Mouse (Mus musculus) G1E (cell line): ENCODE measurements around the gene Pole2. TPM values are rescaled to one million over a fixed set of nuclear protein-coding genes. Genes with fewer than 3 reads are reported as not detected.

ENCODE experiments used
- ATAC-seq: 2 replicates; pipeline ENCODE4 v1.8.0; 2016; ENCODE audit warnings: mild to moderate bottlenecking; ENCODE audit not compliant: insufficient number of reproducible peaks, poor library complexity, low FRiP score, severe bottlenecking; ENCODE audit errors: extremely low read depth
- DNase-seq: peaks from one replicate; pipeline ENCODE4 v3.0.0; 2012; ENCODE audit warnings: low spot score
- H3K27me3 ChIP-seq: 2 replicates; pipeline ENCODE4 v1.6.1; 2012; ENCODE audit warnings: mild to moderate bottlenecking, low read length, inconsistent platforms; ENCODE audit not compliant: insufficient read depth
- H3K36me3 ChIP-seq: replicated peaks from 2 replicates; pipeline ENCODE3; 2012; ENCODE audit warnings: mild to moderate bottlenecking, inconsistent platforms
- H3K4me1 ChIP-seq: 2 replicates; pipeline ENCODE4 v1.6.1; 2012; ENCODE audit warnings: low read depth, low read length, inconsistent platforms, mixed read lengths; ENCODE audit not compliant: insufficient read depth
- H3K4me3 ChIP-seq: 2 replicates; pipeline ENCODE4 v1.5.1; 2012; ENCODE audit warnings: low read depth, mild to moderate bottlenecking, inconsistent platforms, low read length, moderate library complexity, mixed read lengths
- H3K9me3 ChIP-seq: replicated peaks from 2 replicates; pipeline ENCODE4 v1.6.1; 2012; ENCODE audit warnings: inconsistent platforms
- CTCF ChIP-seq: IDR thresholded peaks from 2 replicates; pipeline ENCODE4 v1.5.1; 2012; ENCODE audit warnings: low read depth, low read length, inconsistent platforms, mixed read lengths
- GATA1 ChIP-seq: IDR thresholded peaks from 2 replicates; pipeline ENCODE4 v1.6.1; 2012; ENCODE audit warnings: borderline replicate concordance, low read length, inconsistent platforms, mixed read lengths
- GATA2 ChIP-seq: IDR thresholded peaks from 2 replicates; pipeline ENCODE4 v1.6.1; 2012; ENCODE audit warnings: low read depth, low read length, inconsistent platforms, borderline replicate concordance
- POLR2AphosphoS5 ChIP-seq: IDR thresholded peaks from 2 replicates; pipeline ENCODE4 v1.6.1; 2012; ENCODE audit warnings: low read depth, low read length, inconsistent platforms; ENCODE audit not compliant: insufficient replicate concordance
- TAL1 ChIP-seq: conservative IDR thresholded peaks from 2 replicates; pipeline ENCODE4 v1.6.1; 2012; ENCODE audit warnings: low read depth, low read length, inconsistent platforms, mixed read lengths
- polyA plus RNA-seq: library from polyadenylated mRNA; stranded (reverse); fragments of >175 nt; gene quantifications from 2 replicates; pipeline ENCODE4 v1.2.3, GENCODE M21; 2012
- total RNA-seq, 2 experiments: library from RNA; stranded (forward) in 1 of 2; stranded (reverse) in 1 of 2; fragments of 200-1000 nt in 1 of 2; fragments of >200 nt in 1 of 2; fragmentation: Nextera tagmentation in 1 of 2; gene quantifications; 2 replicates each; pipeline ENCODE4 v1.2.3; 2014 to 2017

Gene Pole2
- total RNA-seq (2014; fragmentation: Nextera tagmentation), result 57.3 and 67.0 TPM in 2 replicates
- total RNA-seq (2017), result 82.3 and 85.4 TPM in 2 replicates
- 20.3 and 20.7 TPM in 2 replicates for polyA plus RNA-seq

DNA sequence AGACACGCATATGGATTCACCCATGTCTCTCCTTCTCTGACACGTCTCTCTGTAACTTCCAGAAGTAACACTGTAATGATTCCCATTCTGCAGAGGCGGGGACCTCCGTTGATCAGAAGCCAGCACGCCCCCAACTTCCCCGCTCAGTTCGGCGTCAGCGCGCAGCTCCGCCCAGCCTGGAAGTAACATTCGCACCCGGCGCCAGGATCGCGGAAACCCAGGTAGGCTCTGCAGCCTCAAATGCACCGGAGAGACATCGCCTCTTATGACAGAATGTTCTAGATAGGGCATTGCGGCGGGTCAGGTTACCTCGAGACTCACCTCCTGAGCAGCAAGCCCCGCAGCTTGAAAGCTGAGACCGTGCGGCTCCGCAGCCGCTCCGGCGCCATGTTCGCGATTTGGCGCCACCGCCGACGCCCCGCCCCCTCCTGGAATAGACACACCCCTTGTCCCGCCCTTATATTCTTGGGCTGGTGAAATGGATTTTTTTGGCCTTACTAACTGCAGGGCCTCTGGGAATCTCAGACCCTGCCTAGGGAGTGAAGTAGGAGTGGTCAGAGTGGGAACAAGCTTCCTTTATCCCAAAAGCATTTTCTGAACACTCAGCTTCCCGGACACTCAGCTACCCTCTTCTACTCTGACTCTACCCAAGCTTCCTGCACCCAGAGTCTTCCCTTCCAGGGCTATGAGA lies at the start of gene Pole2:
TSS of gene Pole2 (minus strand) at position 420 of the 691 bp plus-strand sequence.
- TF ChIP-seq GATA2 (no peak), GATA1 (no peak), TAL1 (no peak), CTCF (no peak), POLR2AphosphoS5 (no peak)
- peaks cover 33% of the 10 kb centered on the region for H3K36me3 ChIP-seq
- no peaks in the 10 kb centered on the region for H3K27me3 ChIP-seq
- peak within 1 kb of the TSS; percentile 74 for H3K4me3 ChIP-seq
- DNase-seq (peak; percentile 92), ATAC-seq (peak; percentile 89)
- no peaks in the 10 kb centered on the region for H3K9me3 ChIP-seq
- peaks cover 28% of the 10 kb centered on the region for H3K4me1 ChIP-seq

DNA sequence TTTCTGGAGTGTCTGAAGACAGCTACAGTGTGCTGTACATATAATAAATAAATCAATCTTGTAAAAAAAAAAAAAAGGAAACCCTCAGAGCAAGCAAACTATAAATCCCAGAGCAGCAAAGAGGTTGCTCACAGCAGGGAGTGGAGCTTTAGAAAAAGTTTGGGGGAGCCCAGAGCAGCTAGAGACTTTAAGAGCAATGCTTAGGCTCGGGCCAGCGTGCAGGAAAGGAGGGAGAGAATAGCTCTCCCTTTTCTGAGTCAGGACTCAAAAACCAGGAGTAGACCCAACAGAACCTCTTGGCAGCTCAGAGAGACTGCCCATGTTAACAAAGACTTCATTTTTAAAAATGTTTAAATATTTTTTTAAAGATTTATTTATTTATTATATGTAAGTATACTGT lies 41.0 kb upstream of the Pole2 start:
- ATAC-seq (no peak), DNase-seq (no peak)
- Histone ChIP-seq H3K4me1 (no peaks in the 10 kb centered on the region), H3K4me3 (no peak overlapping the region), H3K27me3 (peaks cover 11% of the 10 kb centered on the region), H3K9me3 (no peaks in the 10 kb centered on the region), H3K36me3 (no peaks in the 10 kb centered on the region)
- TF ChIP-seq CTCF (no peak), GATA1 (no peak), GATA2 (no peak), POLR2AphosphoS5 (no peak), TAL1 (no peak)

GRCm38 (mm10) chr12:69267956-69268632 lies 40.1 kb upstream of the Pole2 start:
- H3K36me3 ChIP-seq, result no peaks in the 10 kb centered on the region
- TF ChIP-seq POLR2AphosphoS5 (no peak), TAL1 (no peak)
- no peak for DNase-seq
- no peak for ATAC-seq
- H3K27me3 ChIP-seq, result peaks cover 9% of the 10 kb centered on the region
- no peaks in the 10 kb centered on the region for H3K4me1 ChIP-seq
- no peaks in the 10 kb centered on the region for H3K9me3 ChIP-seq
- no peak overlapping the region for H3K4me3 ChIP-seq

GRCm38 (mm10) chr12:69265031-69265430 lies 37.0 kb upstream of the Pole2 start:
- H3K4me1 ChIP-seq, result no peaks in the 10 kb centered on the region
- H3K9me3 ChIP-seq, result no peaks in the 10 kb centered on the region
- ATAC-seq (no peak), DNase-seq (no peak)
- no peak for TF ChIP-seq GATA2
- TF ChIP-seq TAL1, result no peak
- TF ChIP-seq POLR2AphosphoS5, result no peak
- TF ChIP-seq CTCF, result no peak
- TF ChIP-seq GATA1, result no peak
- H3K27me3 ChIP-seq, result peaks cover 6% of the 10 kb centered on the region
- no peaks in the 10 kb centered on the region for H3K36me3 ChIP-seq
- H3K4me3 ChIP-seq, result no peak overlapping the region

DNA sequence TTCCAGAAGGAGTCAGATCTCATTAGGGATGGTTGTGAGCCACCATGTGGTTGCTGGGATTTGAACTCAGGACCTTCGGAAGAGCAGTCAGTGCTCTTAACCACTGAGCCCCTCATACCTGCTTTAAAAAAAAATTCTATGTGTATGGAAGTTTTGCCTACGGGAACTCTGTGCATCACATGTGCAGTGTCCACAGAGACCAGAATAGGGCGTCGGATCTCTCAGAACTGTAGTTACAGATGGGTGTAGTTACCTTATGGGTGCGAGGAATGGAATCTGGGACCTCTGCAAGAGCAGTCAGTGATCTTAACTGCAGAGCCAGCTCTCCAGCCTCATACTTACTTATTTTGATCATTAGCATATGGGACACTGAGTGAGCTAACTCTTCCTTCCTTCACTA lies 34.3 kb upstream of the Pole2 start:
- peaks cover 9% of the 10 kb centered on the region for H3K27me3 ChIP-seq
- H3K9me3 ChIP-seq, result no peaks in the 10 kb centered on the region
- ATAC-seq, result no peak
- no peak for DNase-seq
- TF ChIP-seq TAL1 (no peak), GATA2 (no peak), POLR2AphosphoS5 (no peak), CTCF (no peak), GATA1 (no peak)
- H3K4me3 ChIP-seq, result no peak overlapping the region
- no peaks in the 10 kb centered on the region for H3K4me1 ChIP-seq
- no peaks in the 10 kb centered on the region for H3K36me3 ChIP-seq

DNA sequence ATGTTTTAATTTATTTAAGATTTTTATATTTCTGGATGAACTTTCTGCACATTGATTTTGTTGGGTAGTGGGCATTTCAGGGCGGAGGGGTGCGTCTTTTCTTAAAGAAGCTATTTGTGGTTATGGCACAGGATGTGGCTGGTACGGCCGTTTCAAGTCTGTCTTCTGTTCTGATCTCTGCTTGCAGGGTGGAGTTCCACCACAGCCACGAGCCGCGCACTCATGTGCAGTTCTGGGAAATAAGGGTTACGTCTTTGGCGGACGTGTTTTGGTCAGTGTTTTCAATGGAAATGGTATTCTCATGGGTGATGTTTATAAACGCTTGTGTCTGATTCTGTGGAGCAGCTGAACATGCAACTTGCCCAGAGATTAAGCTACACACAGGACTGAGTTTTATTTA lies 29.8 kb upstream of the Pole2 start:
- Histone ChIP-seq H3K36me3 (no peaks in the 10 kb centered on the region), H3K9me3 (no peaks in the 10 kb centered on the region), H3K4me1 (no peaks in the 10 kb centered on the region), H3K27me3 (peaks cover 7% of the 10 kb centered on the region; the same call in 1 of the 2 replicates), H3K4me3 (no peak overlapping the region)
- no peak for TF ChIP-seq POLR2AphosphoS5
- TF ChIP-seq TAL1, result no peak
- no peak for TF ChIP-seq CTCF
- TF ChIP-seq GATA1, result no peak
- TF ChIP-seq GATA2, result no peak
- DNase-seq, result no peak
- no peak for ATAC-seq
